Mouse (Mus musculus) bone marrow macrophage, adult 2 months (primary cell): Measurements from ENCODE around the gene Oas1d.

Experiments used
- CTCF ChIP-seq: IDR thresholded peaks from 2 replicates; pipeline ENCODE4 v1.5.1; 2012; ENCODE audit warnings: low read depth, mild to moderate bottlenecking, low read length, moderate library complexity
- POLR2A ChIP-seq: IDR thresholded peaks from 2 replicates; pipeline ENCODE4 v1.6.1; 2012; ENCODE audit warnings: mild to moderate bottlenecking, low read depth, low read length, borderline replicate concordance

GRCm38 (mm10) chr5:120937841-120938240 lies 23.5 kb downstream of the Oas1d start:
- no peak for TF ChIP-seq CTCF
- TF ChIP-seq POLR2A = no peak
